Mouse (Mus musculus) testis, adult 2 months (tissue): Measurements from ENCODE around the gene Cass4.

Experiments
- CTCF ChIP-seq: fragments of 200-500 bp; IDR thresholded peaks from 2 replicates; pipeline ENCODE4 v1.5.1; 2012; ENCODE audit warnings: low read depth, mild to moderate bottlenecking, inconsistent platforms, low read length, moderate library complexity; ENCODE audit not compliant: control insufficient read depth, insufficient read depth, insufficient replicate concordance
- POLR2A ChIP-seq: fragments of 200-500 bp; IDR thresholded peaks from 2 replicates; pipeline ENCODE4 v1.6.1; 2012; ENCODE audit warnings: low read depth, mild to moderate bottlenecking, inconsistent platforms, low read length, moderate library complexity; ENCODE audit not compliant: control insufficient read depth

DNA sequence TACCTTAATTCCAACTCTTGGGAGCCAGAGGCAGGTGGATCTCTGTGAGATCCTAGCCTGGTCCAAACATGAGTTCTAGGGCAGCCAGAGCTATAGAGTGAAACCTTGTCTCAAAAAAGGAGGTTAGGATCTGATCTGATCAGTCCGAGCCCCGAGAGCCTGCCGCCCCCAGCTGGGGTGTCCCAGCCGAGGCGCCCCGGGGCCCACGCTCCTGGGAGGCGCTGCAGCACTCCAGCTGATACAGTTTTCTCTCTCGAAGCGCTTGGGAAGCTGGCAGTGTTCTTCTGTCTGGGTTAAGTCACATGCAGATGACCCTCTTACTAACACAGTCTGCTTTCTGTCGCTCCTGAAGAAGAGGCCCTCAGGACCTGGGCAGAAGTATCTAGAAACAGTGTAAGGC is 12.3 kb upstream of the Cass4 start:
- TF ChIP-seq POLR2A (no peak), CTCF (no peak)
